Comparison of ENCODE assay signal across 7 mouse cellular contexts in genomic region chr8:122567361-122568108, GRCm38 (mm10). TPM values are rescaled to one million over a fixed set of nuclear protein-coding genes. Genes with fewer than 3 reads are reported as not detected.
DNase-seq lines count a peak whose midpoint lies in the region; ATAC-seq lines count a peak whose summit lies in the region.

Cdt1 (plus strand) TSS chr8:122568015.

- WGBS in intestine, embryonic 15.5 days, result under 1% methylated on average over 62 of the region's 62 CpGs
- WGBS in midbrain, embryonic 10.5 days, result under 1% methylated on average over 62 of the region's 62 CpGs

- peaks cover 29% of the 10 kb centered on the region for H3K36me3 ChIP-seq in intestine, embryonic 15.5 days
- peaks cover 41% of the 10 kb centered on the region for H3K36me3 ChIP-seq in midbrain, embryonic 10.5 days

- H3K4me1 ChIP-seq in intestine, embryonic 15.5 days (replicated peaks), result peaks cover 24% of the 10 kb centered on the region
- H3K4me1 ChIP-seq in midbrain, embryonic 10.5 days, result peaks cover 56% of the 10 kb centered on the region

- H3K27me3 ChIP-seq in intestine, embryonic 15.5 days (replicated peaks), result no peaks in the 10 kb centered on the region
- no peaks in the 10 kb centered on the region for H3K27me3 ChIP-seq in midbrain, embryonic 10.5 days (ENCODE audit: low read depth, poor library complexity, severe bottlenecking)

- H3K27ac ChIP-seq in intestine, embryonic 15.5 days, result peak within 1 kb of the TSS; percentile 93
- H3K27ac ChIP-seq in midbrain, embryonic 10.5 days (replicated peaks), result peak within 1 kb of the TSS; percentile 97

- H3K4me2 ChIP-seq in intestine, embryonic 15.5 days (replicated peaks), result peak within 1 kb of the TSS; percentile 70

- H3K9me3 ChIP-seq in intestine, embryonic 15.5 days, result no peaks in the 10 kb centered on the region
- H3K9me3 ChIP-seq in midbrain, embryonic 10.5 days (replicated peaks), result no peaks in the 10 kb centered on the region

- peak within 1 kb of the TSS; percentile 84 for H3K9ac ChIP-seq in intestine, embryonic 15.5 days

- intact Hi-C loops in left cerebral cortex, postnatal 25 days (cut with DNase I), result no loop called here

- peak within 1 kb of the TSS; percentile 81 for H3K4me3 ChIP-seq in intestine, embryonic 15.5 days (replicated peaks)
- peak within 1 kb of the TSS; percentile 95 for H3K4me3 ChIP-seq in midbrain, embryonic 10.5 days

- peak; percentile 97 to 99 for DNase-seq in adrenal gland, adult (ENCODE audit: inconsistent age in 2 of 2, low spot score in 1 of 2)
- peak; percentile 98 for DNase-seq in embryo, embryonic 10.5 days (ENCODE audit: low spot score)
- peak; percentile 95 for DNase-seq in gastrocnemius, postnatal 25 days
- DNase-seq in left cerebral cortex, postnatal 25 days (ENCODE audit: low spot score in 2 of 2), result peak; percentile 96 to 98
- peak; percentile 98 for DNase-seq in midbrain, embryonic 10.5 days (ENCODE audit: low spot score)
- peak; percentile 94 for DNase-seq in right cerebral cortex, postnatal 4 days

- ATAC-seq in intestine, embryonic 15.5 days, result peak; percentile 96

RNA-seq across cellular contexts. Expression of gene Cdt1, which starts in this region (rescaled TPM):
- 1 to 10 TPM in 1 of 2 experiments, under 1 TPM in 1; 0.82 to 1.1 TPM for total RNA-seq in gastrocnemius, postnatal 25 days (2021)
- 40.3 and 41.8 TPM in 2 replicates for polyA plus RNA-seq in intestine, embryonic 15.5 days (2015; fragmentation: Nextera tagmentation; extraction: Ambion mirVana)
- 1 to 10 TPM; 1.7 to 3.1 TPM for total RNA-seq in left cerebral cortex, postnatal 25 days (2021)
- 63.2 and 70.9 TPM in 2 replicates for polyA plus RNA-seq in midbrain, embryonic 10.5 days (2016; fragmentation: Nextera tagmentation; extraction: Ambion mirVana)

Comparison
In these comparisons a context has a peak if more than half of its experiments do, and no peak if none do; other contexts are left out.
1. Peak in every context shown above with its lines: DNase-seq, ATAC-seq, H3K4me3 ChIP-seq and H3K27ac ChIP-seq.